Comparison of ENCODE assay signal across 21 mouse cellular contexts in genomic region chr10:25185691-25186090, GRCm38 (mm10).
"Had no signal": no experiment of that assay in that cellular context is flagged by ENCODE, and none has a peak within 500 bp of the region (broad histone marks: within the 10 kb centered on the region; RNA-seq: fewer than 3 reads in every experiment).

No protein-coding gene starts in this region.

- H3K27ac ChIP-seq: kidney, embryonic 15.5 days; limb, embryonic 10.5 days; limb, embryonic 13.5 days; liver, embryonic 12.5 days; liver, embryonic 15.5 days; lung, embryonic 15.5 days; midbrain, embryonic 13.5 days; neural tube, embryonic 13.5 days had no signal

- H3K9ac ChIP-seq: kidney, embryonic 15.5 days; limb, embryonic 13.5 days; liver, embryonic 12.5 days; liver, embryonic 15.5 days; lung, embryonic 15.5 days; midbrain, embryonic 13.5 days; neural tube, embryonic 13.5 days had no signal

- H3K9me3 ChIP-seq: kidney, embryonic 15.5 days; limb, embryonic 10.5 days; limb, embryonic 13.5 days; liver, embryonic 12.5 days; liver, embryonic 15.5 days; lung, embryonic 15.5 days; midbrain, embryonic 13.5 days; neural tube, embryonic 13.5 days had no signal

- H3K4me3 ChIP-seq: kidney, embryonic 15.5 days; limb, embryonic 10.5 days; limb, embryonic 13.5 days; liver, embryonic 12.5 days; liver, embryonic 15.5 days; lung, embryonic 15.5 days; midbrain, embryonic 13.5 days; myocyte; neural tube, embryonic 13.5 days had no signal

- DNase-seq: kidney, adult 11 months; kidney, adult 8-10 months; kidney, postnatal 10 days; kidney, postnatal 4 days; lung, postnatal 10 days; lung, postnatal 36 days; retina, postnatal 1 day; right cerebral cortex, postnatal 25 days; thymus, adult 2 months; thymus, postnatal 14 days; thymus, postnatal 4 days had no signal

- H3K36me3 ChIP-seq: kidney, embryonic 15.5 days; limb, embryonic 10.5 days; limb, embryonic 13.5 days; liver, embryonic 12.5 days; liver, embryonic 15.5 days; lung, embryonic 15.5 days; midbrain, embryonic 13.5 days; neural tube, embryonic 13.5 days had no signal

- H3K27me3 ChIP-seq: kidney, embryonic 15.5 days; limb, embryonic 13.5 days; liver, embryonic 12.5 days; liver, embryonic 15.5 days; lung, embryonic 15.5 days; midbrain, embryonic 13.5 days; neural tube, embryonic 13.5 days had no signal

- ATAC-seq: liver, embryonic 12.5 days; midbrain, embryonic 13.5 days; midbrain, embryonic 16.5 days had no signal

- H3K4me1 ChIP-seq: kidney, embryonic 15.5 days; limb, embryonic 10.5 days; limb, embryonic 13.5 days; lung, embryonic 15.5 days; midbrain, embryonic 13.5 days; neural tube, embryonic 13.5 days had no signal
